ENCODE assay signal across 13 mouse cellular contexts in the genomic region with DNA sequence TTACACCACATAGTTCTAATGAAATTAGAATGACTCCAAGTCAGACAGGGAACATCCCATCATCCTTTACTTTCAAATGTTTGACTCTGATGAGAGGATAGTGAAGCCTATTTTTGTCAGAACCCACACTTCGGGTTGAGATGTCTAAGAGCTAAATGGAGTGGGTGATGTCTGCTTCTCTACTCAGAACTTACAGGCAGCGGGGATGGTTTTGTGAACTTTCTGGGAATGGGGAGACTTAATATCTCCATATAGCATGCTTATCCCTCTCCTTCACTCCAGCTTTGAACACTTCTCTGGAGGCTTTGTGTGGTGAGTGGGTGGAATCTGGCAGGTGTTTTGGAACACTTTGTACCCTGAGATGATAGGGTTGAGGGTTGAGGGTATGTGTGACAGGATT.
"Had no signal": no experiment of that assay in that cellular context is flagged by ENCODE, and none has a peak within 500 bp of the region (broad histone marks: within the 10 kb centered on the region; RNA-seq: fewer than 3 reads in every experiment).

No protein-coding gene starts in this region.

- DNase-seq: gastrocnemius, adult 2 months; gastrocnemius, postnatal 10 days; gastrocnemius, postnatal 25 days; heart, adult 18-20 months; heart, postnatal 10 days; heart, postnatal 4 days; kidney, adult 18-20 months; kidney, adult 8-10 months; kidney, postnatal 10 days; kidney, postnatal 25 days; kidney, postnatal 4 days; liver; liver, embryonic 13.5 days had no signal
